Mouse (Mus musculus): ENCODE results near the gene Scai. TPM values are rescaled to one million over a fixed set of nuclear protein-coding genes. Genes with fewer than 3 reads are reported as not detected.
"Not testable (repeated sequence)": the region's sequence is repeated elsewhere in the genome, so short reads cannot be mapped to it uniquely, and the experiment has no call there.

Scai gene
- total RNA-seq, 2 experiments from 2014 or later: 2.7 to 2.8 TPM

- peak in 1 of 2 experiments; percentile 50 for DNase-seq
- intact Hi-C loops (cut with DNase I): no loop called here
Observed at GRCm38 (mm10) chr2:39140586-39141455, 49.7 kb downstream of the Scai start.

GRCm38 (mm10) chr2:39129526-39130326 lies 60.8 kb downstream of the Scai start:
- no peak for DNase-seq
- intact Hi-C loops (cut with DNase I): no loop called here

DNA sequence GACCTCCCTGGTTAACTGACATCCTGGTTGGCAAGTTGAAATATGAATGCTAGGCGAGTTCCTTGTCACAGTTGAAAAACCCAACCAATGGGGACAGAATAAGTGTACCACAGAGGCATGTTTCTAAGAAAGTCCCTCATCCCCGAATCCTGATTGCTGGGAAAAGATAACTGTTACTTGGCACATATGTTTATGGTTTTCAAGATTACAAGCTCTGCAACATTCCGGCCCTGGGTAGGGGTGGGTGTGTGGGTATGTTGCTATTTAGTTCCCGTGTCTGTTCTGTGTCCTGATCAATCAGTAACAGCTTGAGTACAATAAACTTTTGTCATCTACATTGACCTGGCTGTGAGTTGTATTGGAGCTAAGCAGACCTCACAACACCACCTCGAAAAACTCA lies 66.4 kb downstream of the Scai start:
- DNase-seq: no peak
- intact Hi-C loops (cut with DNase I): no loop called here

GRCm38 (mm10) chr2:39121137-39121536 lies 69.4 kb downstream of the Scai start:
- no peak for DNase-seq
- intact Hi-C loops (cut with DNase I): no loop called here

- no peak for DNase-seq
- intact Hi-C loops (cut with DNase I): no loop called here
Observed at GRCm38 (mm10) chr2:39116583-39116982, 74.0 kb downstream of the Scai start.

DNA sequence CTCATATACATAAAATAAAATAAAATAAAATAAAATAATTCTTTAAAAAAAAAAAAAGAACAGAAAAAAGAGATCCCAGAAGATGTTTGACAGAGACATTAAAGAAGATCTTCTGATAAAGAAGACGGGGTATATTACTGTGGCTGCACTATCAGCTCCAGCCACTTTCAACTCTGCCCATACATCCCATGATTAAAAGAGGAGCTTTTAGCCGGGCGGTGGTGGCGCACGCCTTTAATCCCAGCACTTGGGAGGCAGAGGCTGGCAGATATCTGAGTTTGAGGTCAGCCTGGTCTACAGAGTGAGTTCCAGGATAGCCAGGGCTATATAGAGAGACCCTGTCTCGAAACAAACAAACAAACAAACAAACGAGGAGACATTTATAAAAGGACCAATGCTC lies 76.4 kb downstream of the Scai start:
- intact Hi-C loops (cut with DNase I): no loop called here
- DNase-seq: no peak

DNA sequence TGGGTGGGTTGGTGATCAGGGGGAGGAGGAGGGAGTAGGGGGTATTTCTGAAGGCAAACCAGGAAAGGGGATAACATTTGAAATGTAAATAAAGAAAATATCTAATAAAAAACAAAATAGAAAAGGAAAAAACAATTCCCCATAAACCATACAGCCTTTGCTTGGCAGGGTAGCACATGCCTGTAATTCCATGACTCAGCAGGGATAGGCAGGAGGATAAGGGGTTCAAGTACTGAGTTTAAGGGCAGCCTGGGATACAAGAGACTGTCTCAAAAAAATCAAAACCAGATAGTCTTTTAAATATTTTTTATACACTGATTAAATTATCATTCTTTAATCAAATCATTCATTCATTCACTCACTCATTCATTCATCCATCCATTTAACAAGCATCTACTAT lies 80.0 kb downstream of the Scai start:
- intact Hi-C loops (cut with DNase I): no loop called here
- no peak for DNase-seq

GRCm38 (mm10) chr2:39109712-39110111 lies 80.8 kb downstream of the Scai start:
- intact Hi-C loops (cut with DNase I); DNase-seq: not testable (repeated sequence)

DNA sequence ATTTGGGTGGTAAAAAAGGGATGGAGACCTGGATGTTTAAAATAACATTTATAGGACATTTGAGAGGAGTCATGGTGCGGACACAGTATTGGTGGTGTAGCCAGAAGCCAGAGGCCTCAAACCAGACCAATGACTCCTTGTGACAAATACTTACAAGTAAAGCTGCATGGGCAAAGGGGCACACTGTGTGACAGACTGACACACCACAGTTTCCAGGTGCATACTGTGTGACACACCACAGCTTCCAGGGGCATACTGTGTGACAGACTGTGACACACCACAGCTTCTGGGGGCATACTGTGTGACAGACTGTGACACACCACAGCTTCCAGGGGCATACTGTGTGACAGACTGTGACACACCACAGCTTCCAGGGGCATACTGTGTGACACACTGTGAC lies 90.6 kb downstream of the Scai start:
- DNase-seq; intact Hi-C loops (cut with DNase I): not testable (repeated sequence)

DNA sequence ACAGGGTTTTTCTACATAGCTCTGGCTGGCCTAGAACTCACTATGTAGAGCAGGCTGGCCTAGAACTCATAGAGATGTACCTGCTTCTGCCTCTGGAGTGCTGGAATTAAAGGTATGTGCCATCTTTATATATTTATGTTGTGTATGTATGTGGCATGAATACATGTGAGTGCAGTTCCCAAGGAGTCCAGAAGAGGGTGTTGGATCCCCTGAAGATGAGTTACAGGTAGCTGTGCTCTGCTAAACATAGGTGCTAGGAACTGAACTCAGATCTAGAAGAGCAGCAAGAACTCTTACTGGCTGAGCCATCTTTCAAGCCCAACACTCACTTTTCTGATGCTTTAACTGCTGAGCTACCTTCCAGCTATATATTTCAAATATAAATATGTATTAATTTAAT lies 92.5 kb downstream of the Scai start:
- intact Hi-C loops (cut with DNase I): no loop called here
- no peak for DNase-seq

DNA sequence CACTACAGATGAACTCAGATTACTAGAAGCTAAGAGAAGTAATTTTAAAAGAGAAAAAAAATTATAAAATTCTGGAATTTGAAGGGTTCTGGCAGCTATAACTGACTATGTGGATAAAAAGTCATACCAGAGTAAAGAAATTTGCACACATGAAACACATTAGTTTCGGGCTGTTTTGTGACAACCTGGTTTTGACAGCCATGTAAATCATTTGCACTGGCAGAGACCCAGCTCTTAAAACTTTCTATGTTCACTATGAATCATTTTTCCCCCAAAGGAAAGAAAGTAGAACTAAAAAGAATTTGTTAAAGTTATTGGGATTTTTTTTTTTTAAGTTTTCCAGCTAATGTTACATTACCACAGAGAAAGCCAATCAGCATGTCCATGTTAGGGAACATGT lies 98.6 kb downstream of the Scai start:
- intact Hi-C loops (cut with DNase I): no loop called here
- no peak for DNase-seq

DNA sequence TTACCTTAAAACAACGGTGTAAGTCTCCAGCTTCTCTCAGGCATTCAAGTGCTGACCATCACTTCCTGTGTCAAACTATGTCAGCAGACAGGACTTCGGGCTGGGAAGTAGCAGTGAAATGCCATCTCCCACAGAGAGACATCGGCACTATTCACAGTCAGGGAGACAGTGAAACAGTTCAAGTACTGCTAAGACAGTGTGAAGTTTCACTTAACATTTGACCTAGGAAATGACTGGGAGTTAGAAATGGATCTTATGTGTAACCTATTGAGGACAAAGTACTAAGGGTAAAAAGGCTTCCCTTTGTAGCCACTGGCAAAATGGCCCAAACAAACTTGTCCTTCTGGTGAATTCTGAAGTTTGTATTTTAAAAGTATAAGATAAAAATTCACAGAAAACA lies 107.8 kb downstream of the Scai start:
- DNase-seq: no peak
- intact Hi-C loops (cut with DNase I): no loop called here

DNA sequence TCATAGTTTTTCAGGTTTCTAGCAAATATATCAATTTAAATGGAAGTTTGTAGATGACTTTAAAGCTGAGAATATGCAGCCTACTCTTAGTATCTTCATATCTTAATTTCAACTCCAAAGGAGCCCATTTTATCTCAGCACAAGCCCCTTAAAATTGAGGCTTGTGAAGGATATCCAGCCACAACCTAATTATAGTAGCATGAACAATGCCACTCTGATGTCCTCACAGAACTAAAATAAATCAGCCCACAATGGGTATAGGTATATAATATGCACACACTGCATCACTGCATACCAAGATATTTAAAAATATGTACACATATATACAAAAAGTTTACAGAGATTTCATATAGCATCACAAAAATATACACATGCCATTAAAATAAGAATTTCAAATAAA lies 119.9 kb downstream of the Scai start:
- intact Hi-C loops (cut with DNase I): no loop called here
- DNase-seq: no peak

- intact Hi-C loops (cut with DNase I): no loop called here
- DNase-seq: no peak
Observed at GRCm38 (mm10) chr2:39069096-39069495, 121.4 kb downstream of the Scai start.

DNA sequence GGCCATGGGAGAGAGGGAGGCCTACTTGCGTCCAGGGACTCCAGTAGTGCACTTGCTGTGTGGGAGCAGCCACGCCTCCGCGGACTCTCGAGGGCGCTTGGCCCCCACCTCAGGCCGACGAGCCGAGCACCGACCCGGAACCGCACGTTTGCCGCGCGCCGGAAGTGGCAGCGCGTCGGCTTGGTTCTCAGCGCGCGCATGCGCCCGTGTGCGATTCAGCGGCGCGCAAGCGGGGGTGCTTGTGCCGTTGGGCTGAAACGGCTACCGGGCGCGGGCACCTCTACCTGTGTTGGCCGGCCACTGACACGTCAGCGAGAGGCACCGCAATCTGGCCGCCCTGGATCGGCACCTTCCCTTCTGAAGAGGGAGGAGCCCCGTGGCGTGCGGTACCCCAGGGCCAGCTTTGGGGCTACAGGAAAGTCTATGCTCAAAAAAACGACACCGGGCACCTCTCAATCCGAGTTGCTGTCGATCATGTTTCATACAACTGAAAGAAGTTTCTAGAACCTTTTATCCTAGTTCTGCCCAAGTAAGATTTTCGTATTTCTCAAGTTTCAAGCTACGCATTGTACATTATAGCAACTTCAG lies 125.0 kb downstream of the Scai start, which contains the start of gene Golga1:
Gene Golga1, minus strand, starts transcription at position 142 of the 588 bp plus-strand sequence.
- peak; percentile 83 to 86 for DNase-seq
- intact Hi-C loops (cut with DNase I): no loop called here

DNA sequence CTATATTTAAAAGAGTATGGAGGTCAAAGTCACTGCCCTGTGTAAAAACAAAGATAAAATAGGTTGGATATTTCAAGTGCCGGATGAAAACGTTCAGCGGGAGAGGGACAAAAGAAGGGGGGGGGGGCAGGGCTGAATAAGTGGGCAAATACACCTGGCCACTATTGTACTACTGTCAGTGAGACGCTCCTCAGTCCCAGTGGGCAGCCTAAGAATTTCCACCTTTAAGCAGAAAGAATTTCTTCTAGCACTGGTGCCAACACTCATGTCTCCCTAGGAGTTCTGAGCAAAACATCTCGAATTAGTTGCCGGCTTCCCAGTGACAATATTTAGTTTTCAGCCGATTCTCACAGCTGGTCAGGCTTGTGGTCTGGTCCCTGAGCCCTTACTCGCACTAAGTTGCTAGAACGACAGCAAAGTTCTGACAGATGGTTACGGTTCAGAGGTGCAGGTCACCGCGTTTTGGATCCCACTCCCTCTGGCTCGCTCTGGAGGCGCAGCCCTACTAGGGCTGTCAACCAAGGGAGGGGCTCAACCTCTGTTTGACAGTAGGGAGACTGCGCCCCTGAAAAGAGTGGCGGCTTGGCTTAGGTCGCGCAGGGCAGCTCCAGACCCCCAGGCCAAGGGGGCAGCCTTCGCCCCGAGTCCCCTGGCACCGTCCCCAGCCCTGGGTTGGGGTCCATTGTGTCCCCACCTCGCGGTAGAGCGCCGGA lies 125.7 kb downstream of the Scai start:
- DNase-seq: no peak
- intact Hi-C loops (cut with DNase I): loop anchor here (5.0 kb wide), 1 partner anchor 127 kb away; the partner anchor contains the start of gene Scai

- no peak for DNase-seq
- intact Hi-C loops (cut with DNase I): no loop called here
Observed at GRCm38 (mm10) chr2:39048515-39048914, 142.0 kb downstream of the Scai start.

GRCm38 (mm10) chr2:39040215-39040614 lies 150.3 kb downstream of the Scai start:
- intact Hi-C loops (cut with DNase I): no loop called here
- no peak for DNase-seq

DNA sequence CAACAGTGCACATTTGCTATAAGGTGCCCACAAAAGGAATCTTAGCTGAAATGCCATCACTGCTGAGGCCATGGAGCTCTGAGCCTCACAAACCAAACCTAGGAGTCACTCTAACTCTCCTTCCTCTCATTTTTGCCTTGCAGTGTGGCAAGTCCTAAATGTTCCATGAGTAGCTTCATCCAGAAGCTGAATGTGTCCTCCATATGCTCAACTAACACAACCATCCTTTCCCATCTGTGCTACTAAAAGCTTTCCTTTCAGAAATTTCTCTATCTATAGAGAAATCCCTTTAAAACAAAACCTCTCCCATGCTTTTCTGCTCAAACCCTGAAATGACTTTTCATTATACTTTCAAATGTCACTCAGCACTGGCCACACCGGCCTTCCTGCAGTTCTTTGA lies 158.9 kb downstream of the Scai start:
- intact Hi-C loops (cut with DNase I): no loop called here
- no peak for DNase-seq

GRCm38 (mm10) chr2:39020004-39020403 lies 170.5 kb downstream of the Scai start:
- no peak for DNase-seq
- intact Hi-C loops (cut with DNase I): no loop called here

GRCm38 (mm10) chr2:39016581-39016980 lies 174.0 kb downstream of the Scai start:
- intact Hi-C loops (cut with DNase I): no loop called here
- DNase-seq: no peak
